Mouse (Mus musculus): Measurements from ENCODE around the gene Ern1. TPM values are rescaled to one million over a fixed set of nuclear protein-coding genes. Genes with fewer than 3 reads are reported as not detected.

Gene Ern1
- polyA plus RNA-seq, 1 experiment, result 11.9 TPM

GRCm38 (mm10) chr11:106479619-106480529 is 7.8 kb downstream of the Ern1 start:
- no peak for DNase-seq (ENCODE audit: low read depth)
- TF ChIP-seq POLR2A (IDR thresholded peaks at IDR 0.05; ENCODE audit: borderline replicate concordance, extremely low read depth, insufficient read depth, insufficient read length, poor library complexity, severe bottlenecking) (no peak), CTCF (IDR thresholded peaks at IDR 0.05; ENCODE audit: borderline replicate concordance, extremely low read depth, insufficient read depth, insufficient read length) (no peak)

GRCm38 (mm10) chr11:106478745-106479144 is 8.9 kb downstream of the Ern1 start:
- no peak for DNase-seq (ENCODE audit: low read depth)
- TF ChIP-seq POLR2A (IDR thresholded peaks at IDR 0.05; ENCODE audit: borderline replicate concordance, extremely low read depth, insufficient read depth, insufficient read length, poor library complexity, severe bottlenecking) (no peak), CTCF (IDR thresholded peaks at IDR 0.05; ENCODE audit: borderline replicate concordance, extremely low read depth, insufficient read depth, insufficient read length) (no peak)

GRCm38 (mm10) chr11:106477505-106478160 is 10.0 kb downstream of the Ern1 start:
- DNase-seq (ENCODE audit: low read depth), result no peak
- TF ChIP-seq POLR2A (IDR thresholded peaks at IDR 0.05; ENCODE audit: borderline replicate concordance, extremely low read depth, insufficient read depth, insufficient read length, poor library complexity, severe bottlenecking) (no peak), CTCF (IDR thresholded peaks at IDR 0.05; ENCODE audit: borderline replicate concordance, extremely low read depth, insufficient read depth, insufficient read length) (no peak)

GRCm38 (mm10) chr11:106475309-106475708 is 12.3 kb downstream of the Ern1 start:
- DNase-seq (ENCODE audit: low read depth), result no peak
- TF ChIP-seq CTCF (IDR thresholded peaks at IDR 0.05; ENCODE audit: borderline replicate concordance, extremely low read depth, insufficient read depth, insufficient read length) (no peak), POLR2A (IDR thresholded peaks at IDR 0.05; ENCODE audit: borderline replicate concordance, extremely low read depth, insufficient read depth, insufficient read length, poor library complexity, severe bottlenecking) (no peak)

- no peak for DNase-seq (ENCODE audit: low read depth)
Measured at GRCm38 (mm10) chr11:106471629-106472028, 16.0 kb downstream of the Ern1 start.

GRCm38 (mm10) chr11:106468509-106468908 is 19.1 kb downstream of the Ern1 start:
- no peak for DNase-seq (ENCODE audit: low read depth)
- TF ChIP-seq CTCF (IDR thresholded peaks at IDR 0.05; ENCODE audit: borderline replicate concordance, extremely low read depth, insufficient read depth, insufficient read length) (no peak), POLR2A (IDR thresholded peaks at IDR 0.05; ENCODE audit: borderline replicate concordance, extremely low read depth, insufficient read depth, insufficient read length, poor library complexity, severe bottlenecking) (no peak)

More at GRCm38 (mm10) chr11:106471629-106472028, 16.0 kb downstream of the Ern1 start:
- TF ChIP-seq CTCF (IDR thresholded peaks at IDR 0.05; ENCODE audit: borderline replicate concordance, extremely low read depth, insufficient read depth, insufficient read length), result no peak
- no peak for TF ChIP-seq POLR2A (IDR thresholded peaks at IDR 0.05; ENCODE audit: borderline replicate concordance, extremely low read depth, insufficient read depth, insufficient read length, poor library complexity, severe bottlenecking)

GRCm38 (mm10) chr11:106465932-106466331 is 21.7 kb downstream of the Ern1 start:
- TF ChIP-seq CTCF (IDR thresholded peaks at IDR 0.05; ENCODE audit: borderline replicate concordance, extremely low read depth, insufficient read depth, insufficient read length) (no peak), POLR2A (IDR thresholded peaks at IDR 0.05; ENCODE audit: borderline replicate concordance, extremely low read depth, insufficient read depth, insufficient read length, poor library complexity, severe bottlenecking) (no peak)
- no peak for DNase-seq (ENCODE audit: low read depth)

- TF ChIP-seq CTCF (IDR thresholded peaks at IDR 0.05; ENCODE audit: borderline replicate concordance, extremely low read depth, insufficient read depth, insufficient read length) (no peak), POLR2A (IDR thresholded peaks at IDR 0.05; ENCODE audit: borderline replicate concordance, extremely low read depth, insufficient read depth, insufficient read length, poor library complexity, severe bottlenecking) (no peak)
- DNase-seq (ENCODE audit: low read depth), result no peak
Measured at GRCm38 (mm10) chr11:106465545-106465903, 22.1 kb downstream of the Ern1 start.

GRCm38 (mm10) chr11:106464681-106465544 is 22.7 kb downstream of the Ern1 start:
- TF ChIP-seq POLR2A (IDR thresholded peaks at IDR 0.05; ENCODE audit: borderline replicate concordance, extremely low read depth, insufficient read depth, insufficient read length, poor library complexity, severe bottlenecking), result no peak
- TF ChIP-seq CTCF (IDR thresholded peaks at IDR 0.05; ENCODE audit: borderline replicate concordance, extremely low read depth, insufficient read depth, insufficient read length), result no peak
- no peak for DNase-seq (ENCODE audit: low read depth)

GRCm38 (mm10) chr11:106463845-106464244 is 23.8 kb downstream of the Ern1 start:
- TF ChIP-seq POLR2A (IDR thresholded peaks at IDR 0.05; ENCODE audit: borderline replicate concordance, extremely low read depth, insufficient read depth, insufficient read length, poor library complexity, severe bottlenecking), result no peak
- TF ChIP-seq CTCF (IDR thresholded peaks at IDR 0.05; ENCODE audit: borderline replicate concordance, extremely low read depth, insufficient read depth, insufficient read length), result no peak
- DNase-seq (ENCODE audit: low read depth), result no peak

GRCm38 (mm10) chr11:106462309-106462708 is 25.3 kb downstream of the Ern1 start:
- no peak for TF ChIP-seq CTCF (IDR thresholded peaks at IDR 0.05; ENCODE audit: borderline replicate concordance, extremely low read depth, insufficient read depth, insufficient read length)
- no peak for TF ChIP-seq POLR2A (IDR thresholded peaks at IDR 0.05; ENCODE audit: borderline replicate concordance, extremely low read depth, insufficient read depth, insufficient read length, poor library complexity, severe bottlenecking)
- no peak for DNase-seq (ENCODE audit: low read depth)
